Mouse (Mus musculus) intestine, embryonic 14.5 days (tissue): ENCODE measurements at regions not wholly inside any gene's neighbourhood (a gene's known extent, or its start where the extent isn't known, plus 50 kb on each side); places are given as distances from the start of the nearest gene placed in this dataset.

Experiments
- ATAC-seq: fragments of 200-750 bp; cut with Nextera tagmentation; replicated peaks from 2 replicates; pipeline ENCODE4 v1.8.0; 2017; ENCODE audit warnings: low read depth, moderate number of reproducible peaks, moderate TSS enrichment, moderate library complexity; ENCODE audit not compliant: low FRiP score, low TSS enrichment
- DNase-seq: peaks from one replicate; pipeline ENCODE4 v3.0.0-alpha.2; 2018; ENCODE audit warnings: low spot score
- H3K27ac ChIP-seq: fragments of 300-500 bp; sonication (generic); 2 replicates; pipeline ENCODE4 v1.5.1; 2014; ENCODE audit warnings: low read depth, mild to moderate bottlenecking, control low read depth
- H3K27me3 ChIP-seq: fragments of 300-500 bp; sonication (generic); replicated peaks from 2 replicates; pipeline ENCODE4 v1.6.1; 2014; ENCODE audit warnings: low read length, control low read depth; ENCODE audit not compliant: control insufficient read depth, insufficient read depth
- H3K36me3 ChIP-seq: fragments of 300-500 bp; sonication (generic); 2 replicates; pipeline ENCODE4 v1.6.1; 2014; ENCODE audit warnings: low read length, control low read depth; ENCODE audit not compliant: control insufficient read depth, insufficient read depth
- H3K4me1 ChIP-seq: fragments of 300-500 bp; sonication (generic); replicated peaks from 2 replicates; pipeline ENCODE4 v1.6.1; 2014; ENCODE audit warnings: low read length, control low read depth, mixed read lengths; ENCODE audit not compliant: control insufficient read depth, insufficient read depth
- H3K4me2 ChIP-seq: fragments of 300-500 bp; sonication (generic); 2 replicates; pipeline ENCODE4 v1.6.1; 2014; ENCODE audit warnings: low read length
- H3K4me3 ChIP-seq: fragments of 300-500 bp; sonication (generic); 2 replicates; pipeline ENCODE4 v1.5.1; 2014; ENCODE audit warnings: low read depth, low read length, control low read depth, mixed read lengths
- H3K9ac ChIP-seq: fragments of 300-500 bp; sonication (generic); 2 replicates; pipeline ENCODE4 v1.6.1; 2014; ENCODE audit warnings: mild to moderate bottlenecking, low read length
- H3K9me3 ChIP-seq: fragments of 300-500 bp; sonication (generic); 2 replicates; pipeline ENCODE4 v1.6.1; 2016; ENCODE audit warnings: low read length, control low read depth; ENCODE audit not compliant: control insufficient read depth
- WGBS: fragments of 180-500 bp; shearing (Covaris S2); extraction: QIAGEN DNeasy Blood & Tissue Kit; methylation state at CpG from one replicate; pipeline ENCODE4 v1.1.7; 2014; 5-methylcytosine and 5-hydroxymethylcytosine counted together

GRCm38 (mm10) chr3:138652685-138653084, 89.3 kb upstream of the Tspan5 start:
- Histone ChIP-seq H3K4me2 (no peak overlapping the region), H3K36me3 (no peaks in the 10 kb centered on the region), H3K27me3 (no peaks in the 10 kb centered on the region), H3K4me3 (no peak overlapping the region), H3K27ac (no peak overlapping the region), H3K9me3 (peaks cover 3% of the 10 kb centered on the region; the same call in 1 of the 2 replicates), H3K4me1 (no peaks in the 10 kb centered on the region), H3K9ac (no peak overlapping the region)
- ATAC-seq (no peak), DNase-seq (peak; percentile 20)
- WGBS = 69% methylated on average over 4 of the region's 4 CpGs

- H3K4me2 ChIP-seq = no peak overlapping the region
- DNase-seq (no peak), ATAC-seq (no peak)
- no peaks in the 10 kb centered on the region for H3K4me1 ChIP-seq
- H3K27ac ChIP-seq = no peak overlapping the region
- no peak overlapping the region for H3K4me3 ChIP-seq
- no peak overlapping the region for H3K9ac ChIP-seq
- WGBS = 90% methylated on average over 13 of the region's 13 CpGs
- no peaks in the 10 kb centered on the region for H3K36me3 ChIP-seq
- H3K9me3 ChIP-seq = peaks cover 6% of the 10 kb centered on the region
- no peaks in the 10 kb centered on the region for H3K27me3 ChIP-seq
Observed at GRCm38 (mm10) chr3:138653549-138654246, 88.3 kb upstream of the Tspan5 start.

GRCm38 (mm10) chr3:138654610-138655371, 87.2 kb upstream of the Tspan5 start:
- ATAC-seq (no peak), DNase-seq (no peak)
- Histone ChIP-seq H3K4me3 (no peak overlapping the region), H3K9me3 (peaks cover 8% of the 10 kb centered on the region), H3K27me3 (no peaks in the 10 kb centered on the region), H3K27ac (no peak overlapping the region), H3K36me3 (no peaks in the 10 kb centered on the region), H3K4me2 (no peak overlapping the region), H3K4me1 (no peaks in the 10 kb centered on the region), H3K9ac (no peak overlapping the region)
- WGBS = 68% methylated on average over 16 of the region's 16 CpGs

- Histone ChIP-seq H3K9me3 (peaks cover 8% of the 10 kb centered on the region), H3K4me2 (no peak overlapping the region), H3K27me3 (no peaks in the 10 kb centered on the region), H3K4me3 (no peak overlapping the region), H3K36me3 (no peaks in the 10 kb centered on the region), H3K27ac (no peak overlapping the region), H3K4me1 (no peaks in the 10 kb centered on the region), H3K9ac (no peak overlapping the region)
- ATAC-seq = no peak
- no peak for DNase-seq
- WGBS = 68% methylated on average over 3 of the region's 3 CpGs
Observed at GRCm38 (mm10) chr3:138655479-138655878, 86.5 kb upstream of the Tspan5 start.

- DNase-seq (no peak), ATAC-seq (no peak)
- no peaks in the 10 kb centered on the region for H3K4me1 ChIP-seq
- H3K27me3 ChIP-seq = no peaks in the 10 kb centered on the region
- WGBS = 78% methylated on average over 2 of the region's 2 CpGs
- no peak overlapping the region for H3K9ac ChIP-seq
- H3K4me3 ChIP-seq = no peak overlapping the region
- H3K36me3 ChIP-seq = no peaks in the 10 kb centered on the region
- no peak overlapping the region for H3K27ac ChIP-seq
- no peak overlapping the region for H3K4me2 ChIP-seq
- H3K9me3 ChIP-seq = peaks cover 9% of the 10 kb centered on the region
Observed at GRCm38 (mm10) chr3:138662625-138663024, 79.4 kb upstream of the Tspan5 start.

- Histone ChIP-seq H3K36me3 (no peaks in the 10 kb centered on the region), H3K27me3 (no peaks in the 10 kb centered on the region), H3K9ac (no peak overlapping the region), H3K4me1 (no peaks in the 10 kb centered on the region), H3K9me3 (peaks cover 4% of the 10 kb centered on the region; the same call in 1 of the 2 replicates), H3K27ac (no peak overlapping the region), H3K4me2 (no peak overlapping the region), H3K4me3 (no peak overlapping the region)
- DNase-seq (peak; percentile 20), ATAC-seq (no peak)
- 86% methylated on average over 14 of the region's 14 CpGs for WGBS
Observed at GRCm38 (mm10) chr3:138668394-138669092, 73.5 kb upstream of the Tspan5 start.

GRCm38 (mm10) chr3:138675881-138676280, 66.1 kb upstream of the Tspan5 start:
- ATAC-seq (no peak), DNase-seq (no peak)
- H3K4me3 ChIP-seq = no peak overlapping the region
- H3K9me3 ChIP-seq = no peaks in the 10 kb centered on the region
- no peaks in the 10 kb centered on the region for H3K27me3 ChIP-seq
- H3K4me1 ChIP-seq = no peaks in the 10 kb centered on the region
- no peak overlapping the region for H3K4me2 ChIP-seq
- no peaks in the 10 kb centered on the region for H3K36me3 ChIP-seq
- no peak overlapping the region for H3K9ac ChIP-seq
- no peak overlapping the region for H3K27ac ChIP-seq
- 71% methylated on average over 2 of the region's 2 CpGs for WGBS

GRCm38 (mm10) chr3:138678351-138678750, 63.6 kb upstream of the Tspan5 start:
- H3K4me2 ChIP-seq = no peak overlapping the region
- ATAC-seq = no peak
- peak; percentile 39 for DNase-seq
- H3K9ac ChIP-seq = no peak overlapping the region
- H3K4me3 ChIP-seq = no peak overlapping the region
- WGBS = 67% methylated on average over 4 of the region's 4 CpGs
- H3K9me3 ChIP-seq = no peaks in the 10 kb centered on the region
- no peaks in the 10 kb centered on the region for H3K27me3 ChIP-seq
- H3K36me3 ChIP-seq = no peaks in the 10 kb centered on the region
- H3K27ac ChIP-seq = no peak overlapping the region
- no peaks in the 10 kb centered on the region for H3K4me1 ChIP-seq
